Mouse (Mus musculus) CD4-positive, CD25-positive, alpha-beta regulatory T cell, adult 4 months (primary cell): Measurements from ENCODE around the gene AY074887. TPM values are rescaled to one million over a fixed set of nuclear protein-coding genes. Genes with fewer than 3 reads are reported as not detected.

Experiments
- ATAC-seq: one replicate; pipeline ENCODE4 v1.8.0; 2017
- polyA plus RNA-seq, 2 experiments: library from polyadenylated mRNA; unstranded; fragments of 100-300 nt; shearing (Covaris generic); gene quantifications; one replicate each; pipeline ENCODE4 v1.2.1; 2017

Gene AY074887
- polyA plus RNA-seq, 2 experiments from 2014 or later: not detected

DNA sequence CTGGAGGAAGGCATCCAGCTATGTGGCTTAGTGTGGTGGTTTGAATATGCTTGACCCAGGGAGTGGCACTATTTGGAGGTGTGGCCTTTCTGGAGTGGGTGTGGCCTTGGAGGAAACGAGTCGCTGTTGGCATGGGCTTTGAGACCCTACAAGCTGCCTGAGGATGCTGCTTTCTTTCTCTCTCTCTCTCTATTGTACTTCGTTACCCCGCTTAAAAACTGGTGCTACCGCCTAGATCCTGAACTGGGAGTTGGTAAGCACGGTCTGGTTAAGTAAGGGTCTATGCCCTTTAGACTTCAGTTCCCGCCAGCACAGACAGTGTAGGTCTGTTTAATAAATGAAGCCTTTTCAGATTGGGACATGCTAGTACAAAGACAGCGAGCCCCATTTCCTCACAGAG, 34.4 kb downstream of the AY074887 start:
- ATAC-seq: no peak

DNA sequence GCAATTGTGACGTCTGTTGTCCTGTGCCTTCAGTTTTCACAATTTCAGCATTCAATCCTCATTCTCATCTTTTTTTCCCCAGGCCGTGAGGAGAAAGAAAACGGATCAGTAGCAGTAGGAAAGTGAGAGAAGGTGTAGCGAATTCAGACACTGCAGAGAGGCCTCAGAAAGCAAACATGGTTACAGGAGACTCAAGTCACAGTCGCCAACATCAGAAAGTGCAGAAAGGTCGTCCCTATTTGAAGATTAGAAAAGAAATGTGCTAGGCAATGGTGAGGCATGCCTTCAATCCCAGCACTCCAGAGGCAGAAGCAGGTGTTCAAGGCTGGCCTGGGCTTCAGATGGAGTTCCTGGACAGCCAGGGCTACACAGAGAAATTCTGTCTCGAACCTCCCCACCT, 35.2 kb downstream of the AY074887 start:
- no peak for ATAC-seq

DNA sequence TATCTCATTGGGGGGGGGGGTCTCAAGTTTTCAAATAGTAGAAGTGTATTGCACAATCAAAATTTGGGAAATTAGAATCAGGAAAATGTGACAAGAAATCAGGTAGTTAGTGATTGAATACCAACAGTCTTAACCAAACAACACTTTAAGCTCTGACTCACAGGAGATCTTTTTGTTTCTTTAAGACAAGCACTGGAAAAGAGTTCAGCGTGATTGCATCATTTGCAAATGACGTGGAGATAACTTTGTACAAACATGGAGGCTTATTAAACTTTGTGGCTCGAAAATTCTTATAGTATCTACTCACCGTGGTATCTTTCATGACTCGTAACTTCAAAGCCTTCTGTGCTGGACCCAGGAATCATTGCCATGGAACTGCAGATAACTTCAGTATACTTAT, 41.4 kb downstream of the AY074887 start:
- ATAC-seq: no peak

Other genes with a start within 250 kb of the AY074887 start
- gene Wdr61, start 216.5 kb downstream of the AY074887 start, polyA plus RNA-seq: 100 to 1,000 TPM; 127 to 147 TPM
- gene Crabp1, start 186.2 kb downstream of the AY074887 start, polyA plus RNA-seq: not detected
- gene Ireb2, start 87.2 kb downstream of the AY074887 start, polyA plus RNA-seq: 10 to 100 TPM; 20.1 to 23.1 TPM
- under 1 TPM; 0.30 to 0.46 TPM for gene Hykk, start 33.7 kb downstream of the AY074887 start, polyA plus RNA-seq
- 100 to 1,000 TPM; 241 to 271 TPM for gene Psma4, start 208 bp downstream of the AY074887 start, polyA plus RNA-seq
- not detected for gene Chrna5, start 29.9 kb upstream of the AY074887 start, polyA plus RNA-seq
- not detected for gene Chrna3, start 75.6 kb upstream of the AY074887 start, polyA plus RNA-seq
- gene Chrnb4, start 97.8 kb upstream of the AY074887 start, polyA plus RNA-seq: not detected
- gene Ube2q2, start 197.9 kb upstream of the AY074887 start, polyA plus RNA-seq: 10 to 100 TPM in 1 of 2 experiments, 1 to 10 TPM in 1; 9.5 to 15.1 TPM